Mouse (Mus musculus) kidney, embryonic 14.5 days (tissue): Measurements from ENCODE around the gene 6030408B16Rik. TPM values are rescaled to one million over a fixed set of nuclear protein-coding genes. Genes with fewer than 3 reads are reported as not detected.

Experiments used
- ATAC-seq: fragments of 200-750 bp; cut with Nextera tagmentation; 2 replicates; pipeline ENCODE4 v1.8.0; 2017; ENCODE audit warnings: moderate number of reproducible peaks, mild to moderate bottlenecking, moderate TSS enrichment, moderate library complexity; ENCODE audit not compliant: low FRiP score, low TSS enrichment
- H3K27ac ChIP-seq: fragments of 300-500 bp; sonication (generic); 2 replicates; pipeline ENCODE4 v1.5.1; 2014; ENCODE audit warnings: low read depth, mild to moderate bottlenecking, low read length, moderate library complexity, mixed read lengths
- H3K27me3 ChIP-seq: fragments of 300-500 bp; sonication (generic); 2 replicates; pipeline ENCODE4 v1.6.1; 2014; ENCODE audit warnings: mild to moderate bottlenecking, low read length; ENCODE audit not compliant: control insufficient read depth, insufficient read depth
- H3K36me3 ChIP-seq: fragments of 300-500 bp; sonication (generic); 2 replicates; pipeline ENCODE4 v1.6.1; 2014; ENCODE audit warnings: low read length, mixed read lengths; ENCODE audit not compliant: control insufficient read depth, insufficient read depth
- H3K4me1 ChIP-seq: fragments of 300-500 bp; sonication (generic); 2 replicates; pipeline ENCODE4 v1.6.1; 2014; ENCODE audit warnings: low read length, mixed read lengths; ENCODE audit not compliant: control insufficient read depth, insufficient read depth
- H3K4me2 ChIP-seq: fragments of 300-500 bp; sonication (generic); replicated peaks from 2 replicates; pipeline ENCODE4 v1.6.1; 2014; ENCODE audit warnings: low read depth, mild to moderate bottlenecking, low read length
- H3K4me3 ChIP-seq: fragments of 300-500 bp; sonication (generic); 2 replicates; pipeline ENCODE4 v1.5.1; 2014; ENCODE audit warnings: mild to moderate bottlenecking, low read length
- H3K9ac ChIP-seq: fragments of 300-500 bp; sonication (generic); 2 replicates; pipeline ENCODE4 v1.6.1; 2014; ENCODE audit warnings: low read depth, mild to moderate bottlenecking, low read length, moderate library complexity
- H3K9me3 ChIP-seq: fragments of 300-500 bp; sonication (generic); 2 replicates; pipeline ENCODE4 v1.6.1; 2016; ENCODE audit warnings: low read length; ENCODE audit not compliant: control insufficient read depth
- WGBS: fragments of 180-500 bp; shearing (Covaris S2); extraction: QIAGEN DNeasy Blood & Tissue Kit; methylation state at CpG from one replicate; pipeline ENCODE4 v1.1.7; 2014; 5-methylcytosine and 5-hydroxymethylcytosine counted together
- polyA plus RNA-seq: library from polyadenylated mRNA; unstranded; fragments of >200 nt; fragmentation: Nextera tagmentation; extraction: Ambion mirVana; gene quantifications from 2 replicates; pipeline ENCODE4 v1.2.1, GENCODE M21; 2014

Gene 6030408B16Rik
- polyA plus RNA-seq, 1 experiment from 2014 or later: 25.8 TPM

DNA sequence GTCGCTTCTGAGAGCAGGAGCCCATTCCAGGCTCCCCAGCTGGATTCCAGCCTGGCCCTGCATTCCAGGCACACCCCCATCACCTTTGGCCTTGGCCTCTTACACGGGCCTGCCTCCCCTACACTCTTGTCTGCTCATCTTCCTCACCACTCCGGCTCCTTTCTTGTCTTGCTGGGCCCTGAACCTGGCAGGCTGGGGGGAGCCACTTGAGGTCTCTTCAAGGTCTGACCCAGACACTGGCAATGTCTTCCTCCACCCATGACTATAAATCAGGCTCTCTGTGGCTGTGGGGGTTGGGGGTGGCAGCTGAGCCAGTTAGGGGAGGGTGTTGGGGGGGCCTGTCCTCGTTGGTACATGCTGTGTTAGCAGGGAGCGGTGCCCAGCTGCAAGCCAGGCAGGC, 14.4 kb upstream of the 6030408B16Rik start:
- H3K4me2 ChIP-seq: no peak overlapping the region
- 31% methylated on average over 5 of the region's 5 CpGs for WGBS
- H3K4me1 ChIP-seq: peaks cover 14% of the 10 kb centered on the region; the same call in 1 of the 2 replicates
- no peak overlapping the region for H3K27ac ChIP-seq
- no peaks in the 10 kb centered on the region for H3K9me3 ChIP-seq
- no peaks in the 10 kb centered on the region for H3K27me3 ChIP-seq
- H3K4me3 ChIP-seq: no peak overlapping the region
- no peak for ATAC-seq
- H3K9ac ChIP-seq: no peak overlapping the region
- H3K36me3 ChIP-seq: peaks cover 7% of the 10 kb centered on the region

DNA sequence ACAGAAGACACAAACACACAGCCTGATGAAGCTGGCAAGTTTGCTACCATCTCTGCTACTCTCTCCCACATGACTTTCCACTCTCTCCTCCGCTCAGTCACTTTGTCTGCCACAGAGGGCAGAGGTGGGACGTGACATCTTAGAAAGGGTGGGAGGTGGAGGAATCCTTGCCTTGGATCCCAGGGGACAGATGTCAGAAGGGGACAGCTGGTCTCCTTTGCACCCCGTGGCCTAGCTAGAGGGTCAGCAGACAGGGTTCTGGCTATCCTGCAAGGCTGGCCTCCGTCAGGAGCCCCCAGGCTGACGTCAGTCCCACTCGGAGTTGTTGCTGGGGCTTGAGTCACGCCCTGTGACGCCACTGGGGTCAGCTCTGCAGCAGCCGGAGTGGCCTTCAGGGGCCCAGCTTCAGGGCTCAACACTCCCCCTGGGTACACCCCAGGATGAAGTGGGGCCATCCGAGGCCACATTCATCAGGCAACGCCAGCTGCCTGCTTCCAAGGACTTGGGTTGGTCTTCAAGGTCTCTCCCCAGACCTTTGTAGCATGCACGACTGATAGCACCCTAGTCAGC, 13.5 kb upstream of the 6030408B16Rik start:
- no peak for ATAC-seq
- Histone ChIP-seq H3K36me3 (no peaks in the 10 kb centered on the region), H3K27me3 (no peaks in the 10 kb centered on the region), H3K27ac (no peak overlapping the region), H3K4me3 (no peak overlapping the region), H3K9me3 (no peaks in the 10 kb centered on the region), H3K9ac (no peak overlapping the region), H3K4me1 (peaks cover 14% of the 10 kb centered on the region; the same call in 1 of the 2 replicates), H3K4me2 (no peak overlapping the region)
- WGBS: 35% methylated on average over 12 of the region's 12 CpGs

DNA sequence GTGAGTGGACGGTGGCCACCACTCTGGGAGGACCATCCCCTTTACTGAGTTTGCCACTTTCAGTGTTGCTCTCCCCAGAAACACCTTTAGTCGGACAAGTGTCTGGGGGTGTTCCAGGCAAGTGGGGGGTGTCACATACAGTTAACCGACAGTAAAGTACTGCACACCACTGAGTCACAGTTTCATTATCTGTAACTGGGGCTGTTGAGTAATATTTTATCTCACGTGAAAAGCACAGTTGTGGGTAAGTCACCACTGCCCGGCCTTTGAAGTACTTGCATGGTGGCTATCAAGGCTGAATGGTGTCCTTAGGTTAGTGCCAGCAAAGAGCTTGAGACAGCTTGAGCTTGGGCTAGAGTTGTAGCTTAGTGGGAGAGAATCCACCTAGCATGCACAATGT, 10.5 kb upstream of the 6030408B16Rik start:
- peaks cover 22% of the 10 kb centered on the region for H3K4me1 ChIP-seq
- H3K36me3 ChIP-seq: peaks cover 13% of the 10 kb centered on the region
- H3K4me2 ChIP-seq: no peak overlapping the region
- ATAC-seq: no peak
- no peak overlapping the region for H3K4me3 ChIP-seq
- no peak overlapping the region for H3K9ac ChIP-seq
- H3K9me3 ChIP-seq: no peaks in the 10 kb centered on the region
- no peaks in the 10 kb centered on the region for H3K27me3 ChIP-seq
- H3K27ac ChIP-seq: no peak overlapping the region
- 81% methylated on average over 5 of the region's 5 CpGs for whole genome bisulfite sequencing

DNA sequence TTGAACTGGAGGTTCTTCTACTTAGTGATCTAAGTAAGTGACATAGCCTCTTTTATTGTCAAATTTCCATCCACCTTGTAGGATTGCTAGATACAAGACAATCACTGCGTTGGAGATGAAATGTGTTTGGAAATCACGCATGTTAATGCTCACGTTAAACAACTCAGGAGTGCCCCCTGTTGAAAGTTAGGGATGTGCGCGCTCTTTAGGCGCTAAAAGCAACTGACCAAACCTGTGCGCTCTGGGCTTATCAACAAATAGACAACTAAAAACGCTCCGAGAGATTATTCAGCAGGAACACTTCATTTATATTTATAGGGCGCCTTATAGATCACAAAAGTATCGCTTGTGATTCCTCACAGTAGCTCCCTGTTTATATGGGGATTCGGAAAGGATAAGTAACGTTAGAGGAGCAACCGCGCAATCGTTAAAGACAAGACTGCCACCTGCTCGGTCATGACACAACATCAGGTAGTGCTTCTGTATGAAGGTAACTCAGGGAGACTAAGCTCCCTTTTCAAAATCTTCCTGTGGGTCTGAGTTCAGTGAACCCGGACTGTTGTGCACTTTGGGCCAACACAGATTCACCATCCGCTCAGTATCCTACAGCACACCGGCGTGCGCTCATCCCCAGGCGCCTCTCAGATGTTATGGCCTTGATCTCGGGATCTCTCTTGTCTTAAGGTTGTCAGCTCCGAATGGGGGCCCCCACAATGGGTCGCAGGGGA, 9.7 kb upstream of the 6030408B16Rik start:
- peak overlapping the region; percentile 90 for H3K9ac ChIP-seq
- no peak for ATAC-seq
- 1% methylated on average over 26 of the region's 26 CpGs for WGBS

DNA sequence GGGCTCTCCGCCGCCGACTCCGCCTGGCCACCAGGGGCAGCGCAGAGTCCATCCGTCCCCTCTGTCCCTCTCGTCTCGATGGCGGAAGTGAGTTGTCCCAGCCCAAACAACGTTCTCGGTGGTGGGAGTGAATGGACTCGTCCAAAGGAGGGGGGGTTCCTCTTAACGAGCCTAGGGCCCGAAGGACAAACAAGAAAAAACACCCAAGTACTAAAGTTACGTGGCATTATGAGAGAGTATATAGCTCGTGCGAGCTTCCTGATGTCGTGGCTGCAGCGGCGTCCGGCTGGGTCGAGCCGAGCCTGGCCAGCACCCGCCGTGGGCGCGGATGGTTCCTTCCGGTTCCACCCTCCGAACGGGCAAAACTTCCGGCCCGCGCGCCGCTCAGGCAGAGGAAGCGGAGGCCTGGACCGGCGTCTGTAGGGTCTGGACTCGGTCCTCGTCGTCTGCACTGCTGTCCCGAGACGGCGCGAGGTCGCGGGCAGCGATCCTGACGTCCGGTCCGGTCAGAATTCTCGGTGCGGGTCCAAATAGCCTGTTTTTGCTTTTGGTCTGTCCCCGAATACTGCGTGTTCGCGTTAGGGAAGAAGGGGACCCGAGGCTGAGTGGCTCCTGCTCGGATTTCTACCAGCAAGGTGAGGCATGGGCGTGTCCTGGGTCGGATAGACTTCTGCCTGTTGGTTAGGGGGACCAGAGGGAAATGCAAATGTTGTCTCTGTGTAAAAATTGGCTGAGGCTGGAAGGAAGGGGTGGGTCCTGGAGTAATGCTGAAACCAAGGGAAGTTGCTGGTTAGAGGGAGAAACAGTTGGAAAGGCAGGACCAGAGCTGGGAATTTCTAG, 8.9 kb upstream of the 6030408B16Rik start, which contains the start of gene Atg101:
TSS of gene Atg101 (plus strand) at position 362 of the 840 bp plus-strand sequence.
- peak; percentile 92 for ATAC-seq
- Histone ChIP-seq H3K27me3 (no peaks in the 10 kb centered on the region), H3K9ac (peak within 1 kb of the TSS; percentile 90), H3K36me3 (peaks cover 29% of the 10 kb centered on the region), H3K9me3 (no peaks in the 10 kb centered on the region), H3K27ac (peak within 1 kb of the TSS; percentile 86), H3K4me1 (peaks cover 8% of the 10 kb centered on the region), H3K4me2 (peak within 1 kb of the TSS; percentile 82), H3K4me3 (peak within 1 kb of the TSS; percentile 96)
- WGBS: under 1% methylated on average over 61 of the region's 61 CpGs

More for the DNA sequence above, 9.7 kb upstream of the 6030408B16Rik start:
- Histone ChIP-seq H3K27me3 (no peaks in the 10 kb centered on the region), H3K27ac (peak overlapping the region; percentile 10; the same call in 1 of the 2 replicates), H3K9me3 (no peaks in the 10 kb centered on the region), H3K4me1 (peaks cover 16% of the 10 kb centered on the region), H3K4me3 (peak overlapping the region; percentile 96), H3K4me2 (peak overlapping the region; percentile 82), H3K36me3 (peaks cover 21% of the 10 kb centered on the region)

DNA sequence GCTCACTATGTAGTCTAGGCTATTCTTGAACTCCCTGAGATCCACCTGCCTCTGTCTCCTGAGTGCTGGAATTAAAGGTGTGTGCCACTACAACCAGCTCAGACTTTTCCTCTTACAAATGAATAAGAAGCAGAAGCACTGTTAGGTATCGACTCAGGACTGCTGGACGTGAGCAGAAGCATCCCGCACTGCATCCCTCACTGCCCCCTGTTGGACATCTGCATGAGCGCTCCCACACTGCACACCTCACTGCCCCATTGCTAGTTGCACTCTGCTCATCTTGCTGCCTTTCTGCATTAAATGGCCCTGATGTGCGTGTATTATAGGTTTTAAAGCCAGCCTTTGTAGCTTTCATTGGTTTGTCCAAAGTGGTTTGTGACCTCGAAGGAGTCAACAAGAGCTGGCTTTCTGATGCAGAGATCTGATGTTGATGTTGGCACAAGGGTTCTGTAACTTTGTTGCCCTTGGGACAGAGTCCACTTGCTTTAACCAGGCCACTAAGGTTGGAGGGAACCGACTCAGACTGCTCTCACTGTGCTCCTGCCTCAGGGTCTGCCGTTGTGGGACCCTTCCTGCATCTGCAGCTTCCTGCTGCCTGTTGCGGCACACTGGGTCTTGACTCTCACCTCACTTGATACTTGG, 6.8 kb upstream of the 6030408B16Rik start:
- H3K4me1 ChIP-seq: peaks cover 8% of the 10 kb centered on the region
- no peak overlapping the region for H3K9ac ChIP-seq
- WGBS: 73% methylated on average over 9 of the region's 9 CpGs
- no peaks in the 10 kb centered on the region for H3K27me3 ChIP-seq
- H3K4me3 ChIP-seq: no peak overlapping the region
- H3K9me3 ChIP-seq: no peaks in the 10 kb centered on the region
- no peak overlapping the region for H3K4me2 ChIP-seq
- no peak overlapping the region for H3K27ac ChIP-seq
- ATAC-seq: no peak
- H3K36me3 ChIP-seq: peaks cover 50% of the 10 kb centered on the region

DNA sequence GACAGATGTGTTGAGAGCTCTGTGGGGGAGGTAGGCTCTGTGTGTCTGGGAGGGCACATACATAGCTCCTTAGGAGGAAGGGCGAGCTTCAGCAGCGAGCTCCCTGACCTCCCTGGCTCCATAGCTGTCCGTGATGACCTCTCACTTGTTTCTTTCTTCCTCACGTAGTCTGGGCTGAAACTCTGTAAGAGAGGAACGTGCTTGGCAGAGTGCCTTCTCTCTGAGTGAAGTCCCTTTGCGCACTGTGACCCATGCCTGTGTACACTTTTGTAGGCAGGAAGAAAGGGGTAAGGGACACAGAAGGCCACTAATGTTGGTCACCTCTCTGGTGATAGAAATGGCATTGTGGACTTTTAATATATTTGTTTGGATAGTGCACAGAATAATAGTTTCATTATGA, 5.7 kb upstream of the 6030408B16Rik start:
- 81% methylated on average over 6 of the region's 6 CpGs for WGBS
- Histone ChIP-seq H3K9ac (no peak overlapping the region), H3K4me3 (no peak overlapping the region), H3K27me3 (no peaks in the 10 kb centered on the region), H3K4me2 (no peak overlapping the region), H3K4me1 (peaks cover 8% of the 10 kb centered on the region), H3K9me3 (no peaks in the 10 kb centered on the region), H3K27ac (no peak overlapping the region), H3K36me3 (peaks cover 57% of the 10 kb centered on the region)
- ATAC-seq: no peak

DNA sequence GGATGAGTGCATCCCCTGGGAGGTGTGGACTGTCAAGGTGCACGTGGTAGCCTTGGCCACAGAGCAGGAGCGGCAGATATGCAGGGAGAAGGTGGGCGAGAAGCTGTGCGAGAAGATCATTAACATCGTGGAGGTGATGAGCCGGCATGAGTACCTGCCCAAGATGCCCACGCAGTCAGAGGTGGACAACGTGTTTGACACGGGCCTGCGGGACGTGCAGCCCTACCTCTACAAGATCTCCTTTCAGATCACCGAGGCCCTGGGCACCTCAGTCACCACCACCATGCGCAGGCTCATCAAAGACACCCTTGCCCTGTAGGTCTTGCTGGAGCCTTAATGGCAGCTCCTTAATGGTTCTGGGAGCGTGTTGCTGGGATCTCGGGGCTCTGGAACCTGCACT, 2.7 kb upstream of the 6030408B16Rik start:
- H3K9ac ChIP-seq: no peak overlapping the region
- H3K36me3 ChIP-seq: peaks cover 57% of the 10 kb centered on the region
- no peak overlapping the region for H3K27ac ChIP-seq
- H3K4me2 ChIP-seq: no peak overlapping the region
- no peaks in the 10 kb centered on the region for H3K27me3 ChIP-seq
- no peak overlapping the region for H3K4me3 ChIP-seq
- peaks cover 17% of the 10 kb centered on the region for H3K4me1 ChIP-seq
- ATAC-seq: no peak
- no peaks in the 10 kb centered on the region for H3K9me3 ChIP-seq
- WGBS: 95% methylated on average over 15 of the region's 15 CpGs
